Mouse (Mus musculus) induced T-regulatory cell, adult 2 months (primary cell): ENCODE data around the gene E2f7.

Experiments used
- DNase-seq: peaks from one replicate; pipeline ENCODE4 v3.0.0-alpha.2; 2012; ENCODE audit warnings: low read depth

Gene E2f7

GRCm38 (mm10) chr10:110781772-110782171, 36.5 kb downstream of the E2f7 start:
- no peak for DNase-seq

- DNase-seq, result no peak
Observed at GRCm38 (mm10) chr10:110782655-110783054, 37.4 kb downstream of the E2f7 start.

- DNase-seq, result no peak
Observed at GRCm38 (mm10) chr10:110788049-110788752, 43.0 kb downstream of the E2f7 start.

- DNase-seq, result no peak
Observed at GRCm38 (mm10) chr10:110789683-110790082, 44.4 kb downstream of the E2f7 start.

- no peak for DNase-seq
Observed at GRCm38 (mm10) chr10:110793150-110793787, 48.0 kb downstream of the E2f7 start.

- peak; percentile 78 for DNase-seq
Observed at GRCm38 (mm10) chr10:110794564-110795205, 49.4 kb downstream of the E2f7 start.

GRCm38 (mm10) chr10:110795206-110795796, 50.1 kb downstream of the E2f7 start:
- no peak for DNase-seq

GRCm38 (mm10) chr10:110801296-110801695, 56.1 kb downstream of the E2f7 start:
- no peak for DNase-seq

- no peak for DNase-seq
Observed at GRCm38 (mm10) chr10:110804279-110805024, 59.2 kb downstream of the E2f7 start.

GRCm38 (mm10) chr10:110805025-110805740, 59.9 kb downstream of the E2f7 start:
- DNase-seq, result no peak

- no peak for DNase-seq
Observed at GRCm38 (mm10) chr10:110806471-110806870, 61.2 kb downstream of the E2f7 start.

GRCm38 (mm10) chr10:110810528-110810927, 65.3 kb downstream of the E2f7 start:
- no peak for DNase-seq

- DNase-seq, result no peak
Observed at GRCm38 (mm10) chr10:110811209-110811861, 66.1 kb downstream of the E2f7 start.

- no peak for DNase-seq
Observed at GRCm38 (mm10) chr10:110811862-110812225, 66.6 kb downstream of the E2f7 start.

GRCm38 (mm10) chr10:110821139-110821538, 75.9 kb downstream of the E2f7 start:
- DNase-seq, result no peak

- DNase-seq, result no peak
Observed at GRCm38 (mm10) chr10:110821692-110822091, 76.5 kb downstream of the E2f7 start.

- DNase-seq, result no peak
Observed at GRCm38 (mm10) chr10:110832336-110832735, 87.1 kb downstream of the E2f7 start.

GRCm38 (mm10) chr10:110835115-110835806, 90.0 kb downstream of the E2f7 start:
- DNase-seq, result no peak
